Mouse (Mus musculus): ENCODE results near the gene Surf2. TPM values are rescaled to one million over a fixed set of nuclear protein-coding genes. Genes with fewer than 3 reads are reported as not detected.

Surf2 gene
- polyA plus RNA-seq (2015; fragmentation: Illumina TruSeq; extraction: RNeasy Lipid Tissue Mini Kit (QIAGEN cat#74804); ENCODE audit: insufficient read depth, low replicate concordance) = 63.0 TPM

DNA sequence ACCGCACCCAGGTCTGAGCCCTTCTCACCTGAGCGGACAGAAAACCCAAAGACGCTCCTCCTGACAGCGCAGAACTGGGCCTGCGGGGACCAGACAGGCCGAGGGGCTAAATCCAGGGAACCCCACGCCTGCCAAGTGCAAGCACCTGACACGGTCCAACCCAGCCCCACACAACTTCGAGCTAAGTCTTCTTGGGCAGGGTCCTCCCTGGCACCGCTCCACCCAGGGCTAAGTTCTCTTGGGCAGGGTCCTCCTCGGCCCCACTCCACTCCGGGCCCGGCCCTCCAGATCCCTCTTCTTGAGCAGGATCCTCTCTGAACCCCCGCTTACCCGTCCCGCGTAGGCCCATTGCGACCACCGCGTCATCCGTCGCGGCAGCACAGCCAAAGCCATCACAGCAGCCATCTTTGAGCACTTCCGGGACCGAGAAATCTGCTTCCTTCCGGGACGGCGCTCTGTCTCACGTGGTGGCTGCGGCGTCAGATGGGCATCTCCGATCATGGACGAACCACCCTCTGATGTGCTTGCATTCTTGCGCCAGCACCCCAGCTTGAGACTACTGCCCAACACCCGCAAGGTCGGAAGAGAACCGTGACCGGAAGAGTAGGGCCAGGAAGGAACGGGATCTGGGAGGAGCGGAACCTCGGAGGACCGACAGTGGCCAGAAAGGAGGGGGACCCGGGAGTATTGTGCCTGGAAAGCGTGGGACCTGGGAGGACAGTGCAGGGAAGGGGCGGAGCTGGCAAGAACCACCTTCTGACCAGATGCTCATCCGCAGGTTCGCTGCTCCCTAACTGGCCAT lies at the start of gene Surf2, which contains the start of gene Surf1:
Gene Surf2, plus strand, starts transcription at position 441 of the 802 bp plus-strand sequence.
Gene Surf1, minus strand, starts transcription at position 604 of the 802 bp plus-strand sequence.

DNA sequence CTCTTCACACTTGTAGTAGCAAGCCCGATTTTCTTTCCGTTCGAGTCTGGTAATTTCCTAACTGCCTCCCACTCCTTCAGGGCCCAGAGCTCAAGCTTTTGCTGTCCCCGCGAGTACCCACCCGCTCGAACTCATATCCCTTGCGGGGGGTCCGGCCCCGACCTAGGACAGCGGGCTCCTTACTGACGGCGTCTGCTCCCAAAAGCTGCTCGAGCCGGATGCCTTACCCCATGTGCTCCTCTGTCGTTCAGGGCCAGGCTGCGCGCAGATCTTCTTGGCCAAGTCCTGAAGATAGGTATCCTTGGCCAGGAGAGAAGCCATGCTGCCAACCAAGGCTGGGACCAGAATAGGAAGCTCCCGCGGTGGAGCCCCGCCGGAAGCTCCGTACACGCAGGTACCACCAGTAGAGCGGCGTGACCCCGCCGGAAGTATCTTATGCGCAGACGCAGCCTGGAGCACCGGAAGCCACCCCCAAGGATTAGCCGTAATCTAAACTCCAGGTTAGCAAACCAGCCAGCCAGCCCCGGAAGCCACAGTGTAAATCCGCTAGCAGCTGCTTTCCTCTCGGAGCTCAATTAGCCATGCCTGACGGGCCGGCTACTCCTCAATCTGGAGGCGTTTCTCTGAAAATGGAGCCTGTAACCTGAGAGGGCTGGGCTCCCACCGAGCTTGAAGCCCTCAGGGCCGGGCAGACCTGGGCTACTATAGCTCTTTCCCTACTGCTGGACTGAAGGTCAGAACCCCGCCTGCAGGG lies 13.5 kb upstream of the Surf2 start, which contains the start of gene Surf6:
Gene Surf6, minus strand, starts transcription at position 413 of the 754 bp plus-strand sequence.

DNA sequence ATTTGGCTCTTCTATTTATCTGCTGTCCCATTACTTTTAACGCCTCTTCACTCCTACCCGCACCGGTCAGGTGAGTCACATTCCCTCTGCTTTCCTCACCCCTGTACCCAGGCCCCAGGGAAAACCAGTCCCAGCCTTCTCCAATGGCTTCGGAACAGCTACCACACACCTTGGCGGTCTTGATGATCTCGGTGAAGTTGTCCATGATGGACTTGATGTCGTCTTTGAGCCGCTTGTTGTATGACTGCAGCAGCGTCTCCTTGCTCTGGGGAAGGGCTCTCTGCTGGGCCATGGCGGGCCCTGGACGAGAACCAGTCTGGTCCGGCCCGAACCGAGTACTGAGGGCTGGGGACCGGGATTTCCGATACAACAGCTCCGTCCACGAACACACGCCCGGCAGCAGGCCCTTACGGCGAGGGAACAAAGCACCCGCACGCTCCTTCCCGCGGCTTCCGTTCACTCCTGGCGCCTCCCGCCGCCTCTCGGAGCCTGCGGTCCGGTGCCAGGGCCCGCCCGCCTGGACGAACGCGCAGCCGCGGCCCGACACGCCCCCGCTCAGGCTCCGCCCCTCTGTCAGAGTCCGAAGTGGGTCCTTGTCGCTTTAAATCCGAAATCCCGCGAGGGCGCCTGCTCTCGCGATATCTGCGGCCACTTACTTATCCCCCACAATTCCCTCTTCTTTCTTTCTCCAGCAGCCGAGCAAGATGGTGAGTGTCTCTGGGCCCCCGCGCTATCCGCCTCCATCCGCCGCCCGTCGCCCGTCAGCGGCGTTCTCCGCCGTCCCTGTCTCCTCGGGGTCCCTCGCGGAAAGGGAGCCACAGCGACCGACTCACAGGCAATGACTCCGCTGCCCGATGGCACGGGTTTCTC lies 5.8 kb upstream of the Surf2 start, which contains the start of the genes Med22 and Rpl7a:
Gene Med22, minus strand, starts transcription at position 554 of the 870 bp plus-strand sequence.
Gene Rpl7a, plus strand, starts transcription at position 641 of the 870 bp plus-strand sequence.

DNA sequence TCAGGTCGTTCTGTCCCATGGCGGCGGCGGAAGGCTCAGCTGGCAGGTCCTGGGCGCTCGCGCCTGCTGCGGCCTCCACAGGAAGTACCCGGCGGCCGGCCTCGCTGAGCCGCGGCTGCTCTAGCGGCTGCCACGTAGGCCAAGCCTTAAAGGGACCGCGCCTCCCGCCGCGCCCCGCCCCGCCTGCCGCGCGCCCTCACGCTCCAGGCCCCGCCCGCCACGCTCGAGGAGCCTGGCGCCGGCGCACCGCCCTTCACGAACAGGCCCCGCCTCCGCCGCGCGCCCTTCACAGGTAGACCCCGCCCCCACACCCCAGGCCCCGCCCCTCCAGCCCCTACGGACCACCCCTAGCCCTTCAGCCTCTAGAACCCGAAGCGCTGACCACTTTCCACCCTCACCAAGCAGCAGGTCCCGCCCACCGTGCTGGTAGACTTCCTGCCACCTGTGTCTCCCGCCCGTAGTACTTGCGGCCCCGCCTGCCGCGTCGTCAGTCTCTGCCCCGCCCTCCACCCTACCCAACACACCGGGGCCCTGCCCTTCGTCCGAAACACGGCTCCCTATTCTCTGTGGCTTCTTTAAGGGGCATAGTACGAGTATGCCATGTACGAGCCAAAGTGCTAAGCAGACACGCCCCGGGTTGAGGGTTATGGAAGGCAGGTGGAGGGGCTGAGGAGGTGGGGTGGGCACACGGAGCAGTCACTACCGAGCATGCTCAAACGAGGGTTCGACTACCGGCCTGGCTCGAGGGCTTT lies 17.3 kb downstream of the Surf2 start, which contains the start of the genes Surf4 and Stkld1:
Gene Surf4, minus strand, starts transcription at position 625 of the 752 bp plus-strand sequence.
Gene Stkld1, plus strand, starts transcription at position 744 of the 752 bp plus-strand sequence.

DNA sequence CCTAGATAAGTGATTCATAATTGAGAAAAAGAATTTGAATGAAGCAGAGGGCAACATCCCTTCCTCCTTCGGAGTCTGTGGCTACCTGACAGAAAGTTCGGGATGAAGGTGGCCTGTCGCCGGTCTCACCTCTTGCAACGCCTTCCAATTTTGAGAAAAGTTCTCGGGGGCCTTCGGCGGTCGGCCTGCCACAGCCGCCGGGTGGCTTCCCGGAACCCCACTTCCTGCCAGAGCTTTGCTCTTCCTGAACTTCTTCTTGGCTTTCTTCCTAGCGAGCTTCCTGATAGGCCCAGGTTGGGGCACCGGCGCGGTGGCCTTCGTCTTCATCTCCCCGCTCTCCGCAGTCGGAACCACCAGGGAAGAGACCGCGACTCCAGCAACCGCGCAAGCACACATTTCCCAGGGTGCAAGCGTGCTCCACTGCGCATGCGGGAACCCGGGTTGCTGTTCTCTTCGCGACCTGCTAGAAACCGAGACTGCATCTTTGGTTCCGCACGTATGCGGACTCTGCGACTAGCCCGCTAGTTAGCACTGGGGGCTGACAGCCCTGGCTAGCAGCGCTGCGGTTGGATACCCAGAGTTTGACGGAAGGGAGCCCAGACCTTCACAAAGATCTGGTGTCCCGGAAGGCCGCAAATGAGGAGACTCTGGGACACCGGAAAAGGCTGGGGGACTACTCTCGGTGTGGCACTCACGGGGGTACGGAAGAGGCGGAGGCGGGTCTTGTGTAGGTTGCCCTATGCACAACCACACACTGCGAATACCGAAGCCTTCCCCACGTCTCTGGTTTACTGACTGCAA lies 48.0 kb downstream of the Surf2 start, which contains the start of gene Rexo4:
Gene Rexo4, minus strand, starts transcription at position 464 of the 801 bp plus-strand sequence.

Other genes with a start within 250 kb of the Surf2 start
- 7.0 TPM for gene Lcn4, start 245.1 kb upstream of the Surf2 start, polyA plus RNA-seq (2015; fragmentation: Illumina TruSeq; extraction: RNeasy Lipid Tissue Mini Kit (QIAGEN cat#74804); ENCODE audit: insufficient read depth, low replicate concordance)
- gene Abo, start 51.4 kb upstream of the Surf2 start, polyA plus RNA-seq (2015; fragmentation: Illumina TruSeq; extraction: RNeasy Lipid Tissue Mini Kit (QIAGEN cat#74804); ENCODE audit: insufficient read depth, low replicate concordance) = not detected
- gene Surf6, start 13.5 kb upstream of the Surf2 start, polyA plus RNA-seq (2015; fragmentation: Illumina TruSeq; extraction: RNeasy Lipid Tissue Mini Kit (QIAGEN cat#74804); ENCODE audit: insufficient read depth, low replicate concordance) = 33.4 TPM
- 19.2 TPM for gene Med22, start 5.7 kb upstream of the Surf2 start, polyA plus RNA-seq (2015; fragmentation: Illumina TruSeq; extraction: RNeasy Lipid Tissue Mini Kit (QIAGEN cat#74804); ENCODE audit: insufficient read depth, low replicate concordance)
- gene Rpl7a, start 5.6 kb upstream of the Surf2 start, polyA plus RNA-seq (2015; fragmentation: Illumina TruSeq; extraction: RNeasy Lipid Tissue Mini Kit (QIAGEN cat#74804); ENCODE audit: insufficient read depth, low replicate concordance) = 923 TPM
- 103 TPM for gene Surf1, start 163 bp downstream of the Surf2 start, polyA plus RNA-seq (2015; fragmentation: Illumina TruSeq; extraction: RNeasy Lipid Tissue Mini Kit (QIAGEN cat#74804); ENCODE audit: insufficient read depth, low replicate concordance)
- gene Surf4, start 17.6 kb downstream of the Surf2 start, polyA plus RNA-seq (2015; fragmentation: Illumina TruSeq; extraction: RNeasy Lipid Tissue Mini Kit (QIAGEN cat#74804); ENCODE audit: insufficient read depth, low replicate concordance) = 68.3 TPM
- 0.40 TPM for gene Stkld1, start 17.7 kb downstream of the Surf2 start, polyA plus RNA-seq (2015; fragmentation: Illumina TruSeq; extraction: RNeasy Lipid Tissue Mini Kit (QIAGEN cat#74804); ENCODE audit: insufficient read depth, low replicate concordance)
- gene Rexo4, start 48.0 kb downstream of the Surf2 start, polyA plus RNA-seq (2015; fragmentation: Illumina TruSeq; extraction: RNeasy Lipid Tissue Mini Kit (QIAGEN cat#74804); ENCODE audit: insufficient read depth, low replicate concordance) = 108 TPM
- 0.75 TPM for gene Adamts13, start 57.0 kb downstream of the Surf2 start, polyA plus RNA-seq (2015; fragmentation: Illumina TruSeq; extraction: RNeasy Lipid Tissue Mini Kit (QIAGEN cat#74804); ENCODE audit: insufficient read depth, low replicate concordance)
- gene Cacfd1, start 93.6 kb downstream of the Surf2 start, polyA plus RNA-seq (2015; fragmentation: Illumina TruSeq; extraction: RNeasy Lipid Tissue Mini Kit (QIAGEN cat#74804); ENCODE audit: insufficient read depth, low replicate concordance) = 32.7 TPM
- 2.7 TPM for gene Slc2a6, start 111.6 kb downstream of the Surf2 start, polyA plus RNA-seq (2015; fragmentation: Illumina TruSeq; extraction: RNeasy Lipid Tissue Mini Kit (QIAGEN cat#74804); ENCODE audit: insufficient read depth, low replicate concordance)
- 0.54 TPM for gene Mymk, start 155.8 kb downstream of the Surf2 start, polyA plus RNA-seq (2015; fragmentation: Illumina TruSeq; extraction: RNeasy Lipid Tissue Mini Kit (QIAGEN cat#74804); ENCODE audit: insufficient read depth, low replicate concordance)
- gene Adamtsl2, start 163.0 kb downstream of the Surf2 start, polyA plus RNA-seq (2015; fragmentation: Illumina TruSeq; extraction: RNeasy Lipid Tissue Mini Kit (QIAGEN cat#74804); ENCODE audit: insufficient read depth, low replicate concordance) = 10.1 TPM
- not detected for gene Fam163b, start 226.1 kb downstream of the Surf2 start, polyA plus RNA-seq (2015; fragmentation: Illumina TruSeq; extraction: RNeasy Lipid Tissue Mini Kit (QIAGEN cat#74804); ENCODE audit: insufficient read depth, low replicate concordance)
- gene Dbh, start 248.9 kb downstream of the Surf2 start, polyA plus RNA-seq (2015; fragmentation: Illumina TruSeq; extraction: RNeasy Lipid Tissue Mini Kit (QIAGEN cat#74804); ENCODE audit: insufficient read depth, low replicate concordance) = not detected

Measured in spleen, adult 10 weeks (tissue).